Mouse (Mus musculus) heart, adult 9 months (tissue): ENCODE data around the gene Dkk3.
"Not testable (repeated sequence)": the region's sequence is repeated elsewhere in the genome, so short reads cannot be mapped to it uniquely, and the experiment has no call there.

ENCODE experiments used
- DNase-seq, 2 experiments: peaks; one replicate each; pipeline ENCODE4 v3.0.0; 2022; ENCODE audit warnings: low spot score in 2 of 2

The Dkk3 gene

DNA sequence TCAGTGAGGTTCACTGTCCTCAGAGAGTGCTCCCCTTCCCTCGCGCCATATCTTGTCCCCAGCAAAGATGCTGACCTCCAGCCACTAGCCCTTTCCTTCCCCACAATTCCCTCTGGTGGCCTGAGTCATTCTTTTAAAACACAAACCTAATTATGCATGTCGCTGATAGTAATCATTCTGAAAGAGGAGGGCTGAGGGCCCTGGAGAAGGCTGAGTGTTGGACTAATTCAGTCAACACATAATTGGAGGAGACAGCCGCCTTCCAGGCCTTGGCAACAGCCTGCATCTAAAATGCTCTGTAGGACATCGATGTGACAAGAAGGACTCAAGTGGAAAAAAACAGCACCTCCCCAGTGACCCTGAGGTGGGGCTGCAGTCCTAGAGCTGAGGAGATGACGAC lies 29.0 kb downstream of the Dkk3 start:
- DNase-seq = no peak

DNA sequence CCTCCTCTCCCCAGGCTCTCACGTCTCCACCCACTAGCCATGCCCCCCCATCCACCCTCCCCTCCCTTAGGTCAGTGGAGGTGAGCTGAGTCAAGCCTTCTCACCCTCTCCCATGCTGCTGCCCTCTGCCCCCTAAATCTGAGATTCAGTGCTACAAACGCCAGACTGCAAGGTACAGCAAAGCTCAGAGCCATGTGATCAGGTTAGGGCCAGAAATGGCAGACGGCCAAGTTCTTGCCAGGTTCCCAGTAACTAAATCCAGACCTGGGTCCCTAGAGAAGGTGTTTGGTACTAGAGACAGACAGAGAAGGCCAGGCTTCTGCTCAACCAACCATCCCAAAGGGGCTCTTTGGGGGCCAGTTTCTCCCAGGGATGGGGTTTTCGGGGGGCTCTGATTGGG lies 30.0 kb downstream of the Dkk3 start:
- no peak for DNase-seq

DNA sequence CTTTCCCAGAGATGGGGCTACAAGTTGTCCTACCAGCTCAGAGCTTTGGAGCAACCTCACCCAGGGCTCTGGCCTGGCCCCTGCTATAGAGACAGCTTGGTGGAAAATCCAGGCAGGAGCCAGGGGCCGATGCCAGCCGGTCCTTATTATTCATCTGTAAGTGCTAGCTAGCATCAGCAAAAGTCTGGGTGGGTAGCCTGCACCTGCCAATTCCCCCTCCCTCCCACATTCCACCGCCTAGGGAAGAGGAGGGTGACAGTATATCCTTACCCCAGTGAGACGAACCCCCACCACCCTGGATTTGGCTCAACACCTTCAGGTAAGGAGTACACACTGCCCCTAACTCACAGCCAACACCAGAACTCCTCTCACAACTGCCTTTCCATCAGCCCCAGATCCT lies 30.9 kb downstream of the Dkk3 start:
- no peak for DNase-seq

DNA sequence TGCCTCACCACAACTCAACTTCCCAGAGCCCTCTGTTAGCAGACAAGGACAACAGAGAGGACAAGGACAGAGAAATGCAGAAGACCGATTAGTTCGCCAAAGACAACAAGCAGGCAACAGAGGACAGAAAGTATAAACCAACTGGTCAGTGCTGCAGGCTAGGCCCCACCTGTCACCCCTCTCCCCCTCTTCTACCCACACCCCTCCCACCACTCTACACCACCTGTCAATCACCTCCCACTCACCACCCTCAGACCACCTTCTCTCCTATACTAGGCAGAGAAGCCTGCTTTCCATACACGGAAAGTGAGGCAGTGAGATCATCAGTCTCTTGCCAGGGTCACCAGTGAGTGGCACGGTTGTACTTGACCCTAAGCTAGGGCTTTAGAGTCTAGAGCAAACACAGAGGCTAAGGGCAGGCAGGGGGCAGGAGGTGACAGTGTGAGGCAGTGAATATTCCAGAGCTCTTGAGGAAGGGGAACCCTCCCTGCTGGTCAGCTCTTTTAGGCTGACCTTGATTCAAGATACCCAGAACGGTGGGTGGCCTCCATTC lies 31.7 kb downstream of the Dkk3 start:
- no peak for DNase-seq

DNA sequence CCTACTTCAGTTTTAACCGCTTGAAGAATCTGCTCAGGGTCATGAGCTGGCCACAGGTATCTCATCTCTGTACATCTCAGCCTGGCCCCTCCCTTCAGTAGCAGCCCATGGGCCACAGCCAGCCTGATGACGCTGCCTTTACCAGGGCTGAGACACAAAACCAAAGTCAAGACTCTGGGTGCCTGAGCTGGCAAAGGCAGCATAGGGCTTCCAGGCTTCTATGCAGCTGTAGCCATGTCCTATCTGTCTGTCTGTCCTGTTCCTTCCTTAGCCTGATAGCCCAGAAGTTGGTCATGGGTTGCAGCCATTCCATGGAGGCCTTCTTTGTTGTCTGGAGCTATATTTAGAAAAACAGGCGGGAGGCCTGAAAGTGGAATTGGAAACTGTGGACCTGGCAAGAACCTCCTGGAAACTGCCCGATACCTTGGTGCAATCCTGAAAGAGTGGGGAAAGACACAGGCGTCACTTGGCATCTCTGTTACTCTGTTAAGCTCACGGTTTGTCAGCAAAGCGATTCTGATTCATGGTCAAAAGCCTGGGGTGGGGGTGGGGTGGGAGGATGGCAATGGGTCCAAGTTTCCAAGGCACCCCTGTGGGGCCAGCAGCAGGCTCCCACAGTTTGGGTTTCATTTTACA lies 33.1 kb downstream of the Dkk3 start:
- DNase-seq = no peak

DNA sequence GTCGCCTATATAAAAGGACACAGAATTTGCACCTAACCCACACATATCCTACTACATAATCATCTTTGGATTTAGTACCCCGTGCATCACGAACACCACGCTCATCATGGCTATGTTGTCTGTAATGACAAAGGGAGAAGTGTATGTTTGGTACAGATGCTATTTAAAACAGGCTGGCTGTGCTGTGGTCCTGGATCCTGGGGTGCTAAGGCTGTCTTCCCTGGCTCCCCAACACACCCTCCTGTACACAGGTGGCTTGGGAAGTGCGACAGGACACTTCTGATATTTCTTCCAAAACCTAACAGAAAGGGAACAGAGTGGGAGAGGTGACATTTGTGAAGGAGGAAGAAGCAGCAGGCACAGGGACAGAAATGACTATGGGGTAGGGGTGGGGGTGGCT lies 35.2 kb downstream of the Dkk3 start:
- DNase-seq = no peak

DNA sequence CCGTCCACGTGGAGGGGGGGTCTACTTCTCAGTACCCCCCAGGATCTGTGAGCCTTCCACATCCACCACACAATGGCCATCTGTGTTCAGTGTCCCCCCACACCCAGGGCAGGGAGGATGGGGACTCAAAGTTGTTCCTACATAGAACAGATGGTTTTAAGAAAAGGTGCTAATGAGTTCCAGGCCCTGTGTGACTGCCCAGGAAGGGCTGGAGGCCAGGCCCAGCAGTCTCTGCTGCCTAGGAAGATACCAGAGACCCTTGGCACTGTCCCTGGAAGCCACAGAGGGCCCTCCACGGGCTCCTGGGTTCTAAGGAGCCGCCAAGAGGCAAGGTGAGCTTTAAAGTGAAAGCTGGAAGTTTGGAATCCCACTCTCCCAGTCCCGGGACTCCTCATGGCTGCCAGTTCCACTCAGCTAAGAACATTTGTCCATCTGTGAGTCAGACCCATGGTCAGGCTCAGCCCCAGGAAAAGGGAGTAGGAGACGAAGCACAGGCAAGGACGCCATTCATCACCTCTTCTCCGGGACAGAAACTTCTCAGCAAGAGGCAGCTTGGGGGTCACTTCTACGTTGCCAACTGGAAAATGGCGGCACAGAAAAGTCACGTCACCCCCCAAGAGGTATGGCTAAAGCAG lies 36.9 kb downstream of the Dkk3 start:
- no peak for DNase-seq

DNA sequence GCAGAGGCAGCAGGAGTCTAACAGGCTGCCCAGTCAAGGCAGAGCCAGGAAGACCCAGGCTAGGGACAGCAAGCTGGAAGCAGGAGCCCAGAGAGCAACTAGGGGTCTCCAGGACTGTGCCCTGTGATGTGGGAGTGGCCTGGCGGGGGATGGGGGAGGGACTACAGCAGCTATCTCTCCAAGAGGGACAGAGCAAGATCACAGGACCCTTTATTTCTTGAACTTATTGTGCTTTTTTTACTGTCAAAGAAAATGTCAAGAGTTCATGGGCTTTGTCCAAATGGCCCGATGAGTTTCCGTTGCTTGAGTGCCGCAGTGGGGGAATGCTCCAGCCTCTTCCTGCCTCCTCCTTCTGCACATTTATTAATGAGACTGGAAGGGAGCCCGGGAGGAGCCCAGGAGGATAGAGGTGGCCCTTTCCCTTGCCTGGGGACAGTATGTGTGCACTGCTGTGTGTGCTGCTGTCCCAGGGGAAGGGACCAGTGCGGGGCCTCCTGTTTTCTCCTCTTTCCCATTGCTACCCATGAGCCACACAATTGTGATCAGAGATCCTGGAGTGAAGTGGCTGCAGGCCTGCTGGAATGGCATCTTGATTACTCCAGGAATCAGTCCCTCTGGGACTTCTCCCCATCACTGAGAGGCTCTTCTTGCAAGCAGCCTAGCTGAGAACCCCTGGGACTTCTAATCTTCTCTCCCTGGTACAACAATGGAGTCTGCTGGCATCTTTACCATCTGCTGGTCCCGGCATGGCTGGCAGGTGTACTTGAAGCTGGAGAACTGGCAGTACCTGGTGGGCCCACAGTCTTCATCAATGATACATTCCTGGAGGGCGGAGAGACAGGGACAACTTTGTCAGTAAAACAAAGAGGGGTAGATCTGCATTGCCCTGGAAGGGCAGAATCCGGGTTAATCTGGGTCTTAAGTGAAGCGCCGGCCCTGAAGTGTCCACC lies 37.7 kb downstream of the Dkk3 start:
- DNase-seq = peak in 1 of 2 experiments; percentile 34

DNA sequence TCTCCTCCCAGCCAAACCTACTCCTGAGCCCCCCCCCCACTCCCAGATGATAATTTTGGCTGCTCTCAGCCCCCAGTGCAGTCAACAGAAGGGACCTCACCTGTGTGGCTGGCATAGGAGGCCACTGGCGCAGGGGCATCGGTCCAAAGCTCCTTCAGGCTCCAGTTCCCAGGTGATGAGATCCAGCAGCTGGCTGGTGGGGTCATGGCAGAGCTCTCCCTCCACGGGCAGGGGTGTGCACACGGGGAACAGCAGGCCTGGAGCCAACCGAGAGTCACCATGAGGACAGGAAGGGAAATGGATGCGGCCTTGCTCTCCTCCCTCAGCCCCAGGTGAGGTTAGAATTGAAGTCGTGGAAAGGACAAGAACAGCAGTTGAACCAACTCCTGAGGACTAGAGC lies 39.6 kb downstream of the Dkk3 start:
- DNase-seq = no peak

DNA sequence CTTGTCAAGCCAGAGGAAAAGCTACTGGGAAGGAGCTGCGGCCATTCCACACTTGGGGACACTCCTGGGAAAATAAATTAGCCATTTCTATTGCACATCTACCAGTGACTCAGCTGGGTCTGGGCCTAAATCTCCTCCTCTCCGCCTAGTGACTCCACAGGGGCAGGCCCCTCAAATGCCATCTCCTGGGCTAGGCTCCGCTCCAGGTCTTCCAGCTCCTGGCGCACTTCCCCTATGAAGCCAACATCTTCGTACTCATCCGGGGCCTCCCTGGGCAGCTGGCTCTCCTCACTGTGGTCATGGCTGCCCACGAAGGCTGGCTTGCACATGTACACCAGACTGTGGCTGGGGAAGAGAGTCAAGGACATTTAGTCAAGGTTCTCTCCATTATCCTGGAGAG lies 40.8 kb downstream of the Dkk3 start:
- DNase-seq = no peak

DNA sequence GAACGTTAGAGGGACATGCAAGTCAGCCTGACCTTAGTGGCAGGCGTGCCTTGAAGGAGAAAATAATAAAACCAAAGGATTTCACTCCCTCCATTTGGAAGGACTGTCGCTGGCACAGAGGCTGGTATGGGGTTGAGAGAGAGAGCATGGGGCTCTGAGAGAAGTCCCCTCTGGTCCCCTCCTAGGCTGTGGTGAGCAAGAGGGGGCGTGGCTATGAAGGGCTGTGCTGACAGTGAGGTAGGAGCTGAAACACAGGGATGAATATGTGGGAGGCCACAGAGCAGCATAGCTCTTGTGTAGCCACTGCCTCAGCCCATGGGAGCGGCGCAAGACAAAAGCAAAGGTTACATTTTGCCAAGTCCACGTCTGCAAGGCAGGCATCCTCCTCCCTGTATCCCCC lies 41.4 kb downstream of the Dkk3 start:
- no peak for DNase-seq

DNA sequence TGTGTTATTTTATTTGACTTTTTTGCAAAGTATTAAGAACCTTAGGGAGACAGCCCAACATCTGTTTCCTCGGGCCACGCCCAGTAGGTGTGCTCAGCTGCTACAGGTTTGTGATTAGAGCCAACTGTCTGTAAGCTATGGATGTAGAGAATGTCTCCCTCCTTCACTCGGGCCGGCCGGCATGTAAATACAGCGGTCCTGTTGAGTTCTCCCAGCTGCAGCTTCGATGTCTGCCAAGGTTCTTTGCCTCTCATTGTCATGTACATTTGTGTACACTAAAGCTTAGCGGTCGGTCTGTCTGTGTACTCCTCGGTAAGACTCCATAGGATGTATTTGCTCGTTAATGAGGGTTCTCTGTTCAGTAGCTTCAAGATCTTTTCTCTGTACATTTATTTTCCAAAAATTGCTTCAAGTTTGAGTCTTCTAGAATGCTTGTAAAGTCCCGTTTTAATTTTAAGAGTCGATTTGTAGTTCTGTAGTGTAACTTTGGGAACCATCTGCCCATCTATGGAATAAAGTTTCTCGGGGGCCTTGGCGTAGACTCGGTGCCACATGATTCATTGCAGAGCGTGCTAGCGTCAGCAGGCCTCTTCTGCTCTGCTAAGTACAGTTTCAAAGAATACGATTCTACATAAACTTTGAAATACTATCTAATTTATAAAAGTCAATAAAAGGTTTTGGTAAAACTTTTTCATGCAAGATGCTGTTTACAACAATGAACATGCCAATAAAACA lies 48.1 kb downstream of the Dkk3 start:
- no peak for DNase-seq

DNA sequence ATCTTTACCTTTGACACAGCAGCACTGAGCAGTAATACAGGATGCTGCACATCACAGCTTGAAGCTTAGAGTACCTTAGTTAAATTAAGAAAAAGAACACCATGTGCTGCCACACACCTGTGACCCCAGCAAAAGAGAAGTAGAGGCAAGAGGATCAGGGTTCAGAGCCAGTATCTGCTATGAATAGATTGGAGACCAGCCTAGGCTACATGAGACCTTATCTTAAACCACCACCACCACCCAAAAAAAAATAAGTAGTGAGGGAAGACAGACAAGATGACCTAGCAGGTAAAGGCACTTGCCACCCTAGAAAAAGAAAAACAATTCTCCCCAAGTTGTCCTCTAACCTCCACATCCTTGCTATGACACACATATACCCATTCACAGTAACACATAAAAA lies 50.1 kb downstream of the Dkk3 start:
- DNase-seq = no peak

DNA sequence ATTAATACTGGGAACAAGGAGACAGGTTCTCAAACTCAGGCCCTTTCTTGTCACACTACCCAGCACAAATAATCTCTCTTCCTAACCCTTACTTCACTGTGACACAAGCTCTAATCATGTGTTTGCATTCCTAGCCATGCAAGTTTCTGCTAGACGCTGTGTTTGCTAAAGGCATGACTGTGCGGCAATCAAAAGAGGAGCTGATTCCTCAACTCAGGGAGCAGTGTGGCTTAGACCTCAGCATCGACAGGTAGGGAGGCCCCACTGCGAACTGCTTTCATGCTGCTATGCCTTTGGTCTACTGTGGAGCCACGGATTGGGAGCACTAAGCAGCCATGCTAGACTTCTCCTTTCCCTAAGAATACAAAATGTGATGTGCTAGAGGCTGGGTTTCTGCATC lies 55.0 kb downstream of the Dkk3 start:
- DNase-seq = no peak

DNA sequence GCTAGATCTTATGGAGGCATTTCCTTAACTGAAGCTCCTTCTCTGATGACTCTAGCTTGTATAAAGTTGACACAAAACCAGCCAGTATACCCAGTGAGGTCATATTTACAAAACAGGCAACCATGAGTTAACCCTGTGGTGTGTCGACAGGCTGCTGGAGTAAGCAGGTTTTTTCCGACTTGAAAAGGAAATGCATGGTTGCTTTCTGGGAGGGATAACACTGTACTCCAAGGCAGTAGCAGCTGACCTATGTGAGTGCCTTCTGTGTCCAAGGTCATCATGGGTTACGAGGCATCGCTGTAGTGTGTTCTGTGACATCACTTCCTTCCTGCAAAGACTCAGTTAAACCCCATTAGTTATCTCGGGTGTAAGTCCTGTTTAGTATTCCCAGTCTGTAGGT lies 55.9 kb downstream of the Dkk3 start:
- no peak for DNase-seq

DNA sequence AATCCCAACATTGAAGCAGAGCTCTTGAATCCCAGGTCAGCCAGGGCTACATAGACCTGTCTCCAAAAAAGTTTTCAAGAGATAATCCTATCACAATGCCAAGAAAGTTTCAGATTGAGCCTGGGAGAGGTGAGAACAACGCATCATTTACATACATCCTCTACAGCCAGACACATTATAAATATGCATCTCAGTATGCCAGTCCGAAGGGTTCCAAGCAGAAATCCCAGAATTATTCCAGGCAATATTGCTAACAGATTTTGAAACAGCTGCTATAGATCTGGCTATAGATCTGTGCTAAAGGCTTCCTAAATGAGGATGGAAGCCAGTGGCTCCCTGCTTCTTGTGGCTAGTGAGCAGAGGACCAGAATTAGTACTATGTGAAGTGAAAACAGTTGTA lies 58.0 kb downstream of the Dkk3 start:
- no peak for DNase-seq

DNA sequence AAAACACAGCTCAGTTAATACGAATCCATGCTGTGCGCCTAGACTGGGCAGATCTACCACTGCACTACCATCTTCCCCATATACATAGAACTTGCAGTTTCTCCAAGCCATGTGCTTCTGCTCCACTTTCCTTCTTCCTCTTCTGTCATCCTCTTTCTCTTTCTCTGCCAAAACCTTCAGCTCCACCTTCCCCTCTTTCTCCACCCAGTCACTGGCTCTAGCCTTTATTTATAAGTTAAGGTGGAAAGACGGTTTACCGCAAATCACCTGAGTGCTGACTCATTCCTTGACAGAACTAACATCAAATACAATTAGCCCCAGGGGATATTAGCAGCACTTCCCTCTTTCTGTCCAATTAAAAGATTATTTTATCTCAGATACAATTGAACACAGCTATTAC lies 63.9 kb downstream of the Dkk3 start:
- not testable (repeated sequence) for DNase-seq

DNA sequence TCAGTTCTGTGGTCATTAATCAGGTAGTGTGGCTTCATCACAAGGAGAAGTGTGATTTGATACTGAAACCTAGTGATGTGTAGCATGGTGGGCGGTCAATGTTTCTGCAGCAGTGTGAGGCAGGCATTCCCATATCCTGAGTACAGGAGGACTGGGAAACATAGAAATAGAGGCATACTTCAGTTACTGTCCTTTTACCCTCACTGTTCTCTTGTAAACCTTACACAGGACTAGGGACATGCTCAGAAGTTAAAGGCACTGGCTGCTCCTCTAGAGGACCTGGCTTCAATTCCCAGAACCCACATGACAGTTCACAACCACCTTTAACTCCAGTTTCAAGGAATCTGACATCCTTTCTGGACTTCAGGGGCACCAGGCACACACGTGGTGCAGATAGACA lies 72.7 kb downstream of the Dkk3 start:
- no peak for DNase-seq

DNA sequence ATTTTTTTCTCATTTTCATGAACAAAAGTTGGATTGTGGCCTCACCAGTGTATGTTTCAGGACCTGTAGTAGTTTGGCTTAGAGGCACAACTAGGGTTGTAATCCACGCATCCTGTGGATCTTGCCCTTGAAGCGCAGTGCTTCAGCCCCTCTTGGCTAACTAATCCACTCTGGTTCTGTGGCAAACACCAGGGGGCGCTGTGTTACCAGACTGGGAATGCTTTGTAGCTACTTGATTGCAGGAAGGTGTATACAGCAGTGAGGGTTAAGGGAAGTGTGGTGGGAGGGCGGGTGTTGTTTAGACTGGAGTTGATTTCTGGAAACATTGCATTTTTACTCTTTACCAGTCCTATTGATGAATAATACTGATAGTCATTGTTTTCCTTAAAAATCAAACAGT lies 73.8 kb downstream of the Dkk3 start:
- peak; percentile 42 to 69 for DNase-seq

DNA sequence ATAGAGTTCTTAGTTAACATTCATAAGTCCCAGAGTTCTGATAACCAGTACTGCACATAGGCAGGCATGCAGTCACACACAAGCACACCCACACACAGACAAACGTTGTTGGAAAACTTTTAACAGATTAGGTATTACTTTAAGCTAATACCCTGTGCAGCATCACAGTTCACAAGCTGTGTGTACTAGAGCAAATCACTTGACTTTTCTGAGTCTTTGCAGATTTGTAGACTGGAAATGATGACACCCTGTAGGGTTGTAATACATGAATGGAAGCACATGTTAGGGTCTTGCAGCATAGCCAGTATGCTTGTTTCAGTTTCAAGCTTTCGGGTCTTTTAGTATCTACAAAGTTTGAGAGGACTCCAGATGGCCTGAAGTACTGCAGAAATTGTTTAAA lies 74.6 kb downstream of the Dkk3 start:
- no peak for DNase-seq

DNA sequence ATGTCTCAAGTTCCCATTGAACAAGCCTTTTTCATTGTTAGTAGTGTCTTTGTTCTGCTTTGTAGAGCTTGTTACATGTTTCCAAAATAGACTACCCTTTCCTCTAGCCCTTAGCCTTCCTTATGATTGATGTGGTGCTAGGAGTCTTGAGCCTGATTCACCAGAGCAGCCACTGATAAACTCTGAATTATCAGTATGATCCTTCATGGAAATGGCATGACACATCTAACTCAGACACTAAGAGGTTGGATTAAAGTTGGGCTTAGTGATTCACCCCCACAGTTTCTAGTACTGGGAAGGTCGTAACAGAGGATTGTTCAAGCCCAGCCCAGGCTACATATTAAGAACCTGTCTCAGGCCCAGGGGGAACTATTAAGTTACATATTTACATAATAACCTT lies 76.2 kb downstream of the Dkk3 start:
- no peak for DNase-seq

DNA sequence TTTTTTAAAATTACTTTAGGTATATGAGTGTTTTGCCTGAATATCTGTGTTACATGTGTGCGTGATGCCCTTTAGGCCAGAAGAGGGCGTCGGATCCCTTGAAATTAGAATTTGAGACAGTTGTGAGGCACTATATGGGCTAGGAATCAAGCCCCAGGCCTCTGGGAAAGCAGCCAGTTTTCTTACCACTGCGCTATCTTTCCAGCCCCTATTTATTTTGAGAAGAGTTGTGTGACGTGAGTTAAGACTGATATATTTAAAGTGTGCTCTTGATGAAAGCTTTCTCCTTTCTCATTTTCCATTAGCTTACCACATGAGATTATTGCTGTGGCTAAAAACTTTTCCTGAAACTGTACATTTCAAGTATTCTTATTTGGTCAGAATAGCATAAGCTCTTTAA lies 84.0 kb downstream of the Dkk3 start:
- DNase-seq = no peak
